Mouse (Mus musculus): Measurements from ENCODE around the gene Lyg1.

Lyg1 gene

DNA sequence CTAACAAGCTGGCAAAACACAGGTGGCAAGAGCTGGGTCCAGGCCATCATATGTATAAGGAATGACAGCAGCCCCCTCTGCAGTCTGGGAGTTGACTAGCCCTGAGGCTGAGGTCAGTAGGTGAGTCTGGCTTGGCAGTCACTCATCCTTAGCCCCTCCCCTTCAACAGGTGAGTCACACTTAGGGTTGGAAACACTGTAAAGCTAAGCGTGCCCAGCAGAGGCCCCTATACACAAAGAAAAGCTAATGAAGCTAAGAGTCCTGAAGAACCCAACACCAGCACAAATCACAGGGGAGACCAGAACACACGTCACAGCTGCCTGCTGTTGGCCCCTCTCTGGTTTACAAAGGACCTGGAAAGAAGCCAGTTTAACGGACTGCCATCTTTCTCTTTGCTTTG is 25.8 kb downstream of the Lyg1 start:
- DNase-seq: no peak

DNA sequence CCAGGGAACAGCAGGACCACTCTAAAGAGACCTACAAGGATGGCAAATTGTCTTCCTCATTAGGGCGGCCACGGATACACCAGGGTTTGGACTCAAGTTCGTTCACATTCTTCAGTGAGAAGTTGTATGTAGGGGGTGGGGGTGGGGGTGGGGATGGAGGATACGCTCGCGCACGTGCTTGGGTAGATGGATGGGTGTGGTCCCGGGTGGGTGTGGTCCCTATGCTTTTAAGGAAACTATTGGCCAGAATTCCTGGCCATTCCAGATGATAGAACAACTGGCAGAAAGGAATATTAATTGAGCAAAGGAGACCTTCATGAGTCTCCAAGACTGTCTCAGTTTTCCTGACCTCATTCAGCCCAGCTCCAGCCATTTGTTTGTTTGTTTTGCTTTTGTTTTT is 31.6 kb downstream of the Lyg1 start:
- no peak for DNase-seq

DNA sequence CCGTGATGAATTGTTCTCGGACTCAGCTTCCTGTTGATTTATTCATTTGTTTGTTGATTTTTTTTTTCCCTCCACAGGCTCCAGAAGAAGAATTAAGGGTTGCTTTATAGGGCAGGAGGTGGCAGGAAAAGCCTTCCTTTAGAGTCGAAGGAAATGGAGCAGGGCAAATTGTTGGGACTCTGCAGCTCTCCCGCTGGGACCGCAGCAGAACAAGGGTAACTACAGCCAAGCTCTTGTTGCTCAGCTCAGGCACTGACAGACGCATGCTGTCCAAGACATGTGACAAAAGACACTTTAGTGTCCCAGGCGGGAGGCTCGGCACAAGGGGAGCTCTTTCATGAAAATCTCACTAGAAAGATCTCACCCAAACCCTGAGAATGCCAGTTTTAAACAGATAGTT is 35.0 kb downstream of the Lyg1 start:
- DNase-seq: no peak

DNA sequence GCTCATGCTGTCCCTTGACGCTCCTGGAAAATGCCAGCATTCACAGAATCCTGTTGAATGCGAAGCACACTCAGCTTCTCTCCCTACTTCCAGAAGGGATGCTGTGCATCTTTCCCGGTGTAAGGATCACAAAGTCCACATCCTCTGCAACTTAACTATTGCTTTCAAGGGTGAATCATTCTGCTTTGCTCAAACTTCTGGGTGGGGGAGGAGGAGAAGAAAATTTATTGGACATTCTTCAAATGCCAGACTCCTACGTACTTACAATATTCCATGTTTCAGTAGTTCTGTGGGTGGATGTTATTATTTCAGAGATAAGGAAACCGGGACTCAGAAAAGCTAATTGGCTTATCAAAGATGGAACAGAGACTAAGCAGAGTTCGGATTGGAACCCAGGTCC is 39.5 kb downstream of the Lyg1 start:
- no peak for DNase-seq

DNA sequence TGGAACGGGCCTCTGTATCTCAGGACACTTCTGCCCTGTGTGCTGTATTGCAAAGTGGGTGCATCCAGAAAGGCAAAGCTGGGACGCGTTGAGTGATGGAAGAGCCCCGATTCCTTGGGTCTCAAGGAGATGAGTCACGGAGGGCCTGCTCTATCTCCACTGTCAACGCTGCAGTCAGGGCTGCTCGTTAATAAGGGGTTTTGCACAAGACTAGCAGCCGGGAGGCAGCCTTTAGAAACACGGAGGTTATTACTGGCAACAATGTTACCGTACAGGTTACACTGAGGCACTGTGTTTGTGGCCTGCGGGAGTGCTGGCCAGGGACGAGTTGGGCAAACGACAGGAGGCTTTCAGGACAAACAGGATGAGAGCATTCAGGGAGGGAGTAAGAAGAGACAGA is 39.9 kb downstream of the Lyg1 start:
- DNase-seq: no peak

DNA sequence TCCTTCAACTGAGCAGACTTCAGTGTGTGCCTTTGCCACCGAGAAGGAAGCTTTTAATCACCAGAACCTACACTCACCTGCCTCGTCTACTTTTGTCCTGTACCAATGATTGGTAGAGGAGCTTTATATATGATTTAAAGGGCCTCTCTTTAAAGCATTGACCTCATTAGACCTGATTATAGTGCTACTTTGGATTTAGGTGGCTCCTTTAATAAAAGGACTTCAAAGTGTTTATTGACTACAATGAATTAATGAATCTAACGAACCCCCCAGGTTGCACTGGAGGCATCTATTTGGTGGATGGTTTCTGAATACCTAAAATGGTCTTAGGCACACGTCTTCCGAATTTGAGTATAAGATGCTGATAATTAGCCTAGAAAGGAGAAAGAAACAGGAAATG is 41.2 kb downstream of the Lyg1 start, which contains the start of gene Lyg2:
Gene Lyg2 (minus strand): TSS at position 101 of the 400 bp plus-strand sequence.
- no peak for DNase-seq

DNA sequence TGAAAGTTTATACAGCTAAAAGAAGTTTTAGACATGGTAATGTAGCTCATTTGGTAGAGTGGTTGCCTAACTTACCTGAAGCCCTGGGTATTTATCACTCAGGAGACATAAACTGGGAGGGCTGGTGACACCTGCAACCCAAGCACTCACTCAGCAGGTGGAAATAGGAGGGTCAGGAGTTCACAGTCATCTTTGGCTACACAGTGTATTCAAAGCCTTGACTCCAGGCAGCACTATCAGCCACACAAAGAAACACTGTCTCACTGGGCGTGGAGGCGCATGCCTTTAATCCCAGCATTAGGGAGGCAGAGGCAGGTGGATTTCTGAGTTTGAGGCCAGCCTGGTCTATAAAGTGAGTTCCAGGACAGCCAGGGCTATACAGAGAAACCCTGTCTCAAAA is 44.8 kb downstream of the Lyg1 start:
- DNase-seq: no peak

DNA sequence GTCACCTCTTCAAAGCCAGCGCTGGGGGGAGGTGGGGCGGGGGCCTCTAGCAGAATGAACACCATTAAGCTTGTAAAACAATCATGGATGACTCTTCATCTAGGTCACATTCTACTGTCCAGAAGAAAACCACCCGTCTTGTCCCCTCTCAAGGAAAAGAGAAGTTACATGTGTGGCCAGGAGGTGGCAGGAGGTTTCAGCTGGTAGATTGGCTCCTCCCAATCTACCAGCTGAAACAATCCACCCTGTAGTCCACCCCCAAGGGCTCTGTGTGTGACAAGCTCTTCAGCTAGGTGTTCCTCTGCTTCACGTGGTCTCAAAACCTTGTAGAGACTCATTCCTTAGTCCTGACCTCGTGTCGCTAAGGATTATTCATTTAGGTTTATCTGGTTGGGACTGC is 54.4 kb downstream of the Lyg1 start:
- peak; percentile 23 for DNase-seq

DNA sequence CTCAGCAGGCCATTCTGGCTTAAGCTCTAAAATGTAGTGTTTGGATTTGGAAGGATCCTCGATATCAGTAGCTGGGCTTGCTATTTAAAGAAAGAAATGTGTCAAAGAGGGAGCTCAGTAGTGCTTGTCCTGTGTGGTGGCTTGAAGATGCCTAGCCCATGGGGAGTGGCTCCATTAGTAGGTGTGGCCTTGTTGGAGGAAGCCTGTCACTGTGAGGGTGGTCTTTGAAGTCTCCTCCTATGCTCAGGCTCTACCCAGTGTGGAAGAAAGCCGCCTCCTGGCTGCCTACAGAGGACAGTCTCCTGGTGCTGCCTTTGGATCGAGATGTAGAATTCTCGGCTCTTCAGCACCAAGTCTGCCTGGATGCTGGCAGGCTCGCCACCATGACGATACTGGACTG is 57.3 kb downstream of the Lyg1 start:
- no peak for DNase-seq

DNA sequence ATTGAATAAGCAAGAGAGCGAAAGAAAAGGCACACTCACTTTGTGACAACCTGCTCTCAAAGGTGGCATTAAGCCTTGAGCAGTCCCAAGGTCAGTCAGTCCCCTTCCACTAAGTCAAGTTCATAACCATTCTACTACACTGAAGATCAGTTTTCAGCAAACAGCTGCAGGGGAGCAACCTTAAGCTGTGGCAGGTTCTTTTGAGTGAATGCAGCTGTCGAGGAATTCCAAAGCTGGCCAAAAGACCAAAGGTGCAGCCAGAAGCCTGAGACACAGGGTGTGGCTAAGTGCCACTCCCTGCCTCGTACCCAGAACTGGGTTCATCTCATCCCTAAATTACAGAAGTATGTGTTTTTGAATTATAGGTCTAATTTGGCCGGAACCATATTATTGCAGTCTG is 57.7 kb downstream of the Lyg1 start:
- no peak for DNase-seq
